Mouse (Mus musculus) kidney, postnatal 0 days (tissue): ENCODE measurements at regions not wholly inside any gene's neighbourhood (a gene's known extent, or its start where the extent isn't known, plus 50 kb on each side); places are given as distances from the start of the nearest gene placed in this dataset.

Experiments used
- ATAC-seq: fragments of 200-750 bp; cut with Nextera tagmentation; replicated peaks from 2 replicates; pipeline ENCODE4 v1.8.0; 2017; ENCODE audit warnings: low read depth, moderate number of reproducible peaks, moderate TSS enrichment, moderate library complexity; ENCODE audit not compliant: low FRiP score
- DNase-seq: peaks from one replicate; pipeline ENCODE4 v3.0.0-alpha.2; 2016; ENCODE audit warnings: low spot score
- H3K27ac ChIP-seq: fragments of 300-500 bp; sonication (generic); 2 replicates; pipeline ENCODE4 v1.5.1; 2014; ENCODE audit warnings: mild to moderate bottlenecking
- H3K27me3 ChIP-seq: fragments of 300-500 bp; sonication (generic); 2 replicates; pipeline ENCODE4 v1.6.1; 2014; ENCODE audit warnings: low read length, mixed read lengths; ENCODE audit not compliant: insufficient read depth
- H3K36me3 ChIP-seq: fragments of 300-500 bp; sonication (generic); 2 replicates; pipeline ENCODE4 v1.6.1; 2014; ENCODE audit warnings: low read length, mixed read lengths; ENCODE audit not compliant: insufficient read depth
- H3K4me1 ChIP-seq: fragments of 300-500 bp; sonication (generic); replicated peaks from 2 replicates; pipeline ENCODE4 v1.6.1; 2014; ENCODE audit warnings: antibody characterized with exemption, low read length, mixed read lengths; ENCODE audit not compliant: insufficient read depth
- H3K4me2 ChIP-seq: fragments of 300-500 bp; sonication (generic); 2 replicates; pipeline ENCODE4 v1.6.1; 2014; ENCODE audit warnings: mild to moderate bottlenecking, low read length, moderate library complexity, mixed read lengths
- H3K4me3 ChIP-seq: fragments of 300-500 bp; sonication (generic); replicated peaks from 2 replicates; pipeline ENCODE4 v1.5.1; 2014; ENCODE audit warnings: low read depth, low read length
- H3K9ac ChIP-seq: fragments of 300-500 bp; sonication (generic); 2 replicates; pipeline ENCODE4 v1.6.1; 2014; ENCODE audit warnings: low read depth, low read length
- H3K9me3 ChIP-seq: fragments of 300-500 bp; sonication (generic); replicated peaks from 2 replicates; pipeline ENCODE4 v1.6.1; 2016; ENCODE audit warnings: low read length, inconsistent platforms, mixed read lengths
- CTCF ChIP-seq: IDR thresholded peaks from 2 replicates; pipeline ENCODE4 v1.5.1; 2016; ENCODE audit warnings: antibody characterized with exemption, low read depth, mild to moderate bottlenecking, moderate library complexity
- WGBS: fragments of 180-500 bp; shearing (Covaris S2); extraction: QIAGEN DNeasy Blood & Tissue Kit; methylation state at CpG from one replicate; pipeline ENCODE4 v1.1.7; 2014; 5-methylcytosine and 5-hydroxymethylcytosine counted together

DNA sequence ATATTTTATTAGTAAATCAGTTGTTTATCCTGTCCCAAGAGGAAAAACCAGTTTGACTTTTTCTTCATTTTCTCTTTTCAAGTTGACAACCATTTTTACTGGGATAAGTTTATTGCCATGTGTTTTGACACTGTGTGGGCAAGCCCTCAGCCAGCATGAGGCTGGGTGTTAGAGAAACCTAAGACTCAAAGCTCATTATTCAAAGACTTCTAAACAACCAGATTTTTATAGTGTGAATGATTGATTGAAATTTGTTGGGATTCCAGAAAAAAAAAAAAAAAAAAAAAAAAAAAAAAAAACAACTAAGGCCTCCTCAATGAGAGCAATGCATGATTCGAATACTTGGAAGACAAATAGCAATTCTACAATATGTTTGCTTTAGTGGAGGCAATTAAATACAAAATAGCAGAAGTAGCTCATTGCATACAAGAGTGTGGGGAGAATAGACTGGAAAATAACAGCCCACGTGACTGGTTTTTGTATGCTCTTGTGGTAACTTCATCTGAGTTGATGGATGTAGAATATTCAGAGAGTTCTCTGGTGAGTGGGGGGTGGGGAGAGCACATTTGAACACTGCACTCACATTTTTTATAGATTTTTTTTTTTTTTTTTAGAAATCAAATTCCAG is 70.9 kb upstream of the Btg1 start:
- H3K4me2 ChIP-seq: no peak overlapping the region
- no peak overlapping the region for H3K4me3 ChIP-seq
- H3K27ac ChIP-seq: no peak overlapping the region
- DNase-seq: peak; percentile 84
- no peaks in the 10 kb centered on the region for H3K27me3 ChIP-seq
- no peak overlapping the region for H3K9ac ChIP-seq
- no peaks in the 10 kb centered on the region for H3K36me3 ChIP-seq
- WGBS: 32% methylated on average over 2 of the region's 2 CpGs
- H3K4me1 ChIP-seq: no peaks in the 10 kb centered on the region; the same call in 1 of the 2 replicates
- no peak for TF ChIP-seq CTCF
- H3K9me3 ChIP-seq: no peaks in the 10 kb centered on the region
- ATAC-seq: no peak

DNA sequence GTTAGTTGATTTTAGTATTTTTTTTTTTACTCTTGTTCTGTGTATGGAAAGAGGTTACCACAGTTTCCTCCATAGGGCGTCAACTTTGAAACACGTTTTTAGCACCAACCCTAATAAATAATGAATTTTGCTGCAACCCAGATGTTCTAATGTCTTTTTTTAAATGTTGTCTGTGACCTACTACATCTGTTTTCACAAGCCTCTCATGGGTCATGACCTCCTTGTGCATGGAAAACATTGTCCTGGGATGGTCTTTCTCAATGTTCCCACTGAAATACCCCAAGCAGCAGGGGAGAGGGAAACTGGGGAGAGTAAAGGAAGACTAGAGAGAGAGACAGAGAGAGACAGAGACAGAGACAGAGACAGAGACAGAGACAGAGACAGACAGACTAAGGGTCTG is 67.2 kb upstream of the Btg1 start:
- WGBS: 46% methylated on average over 2 of the region's 2 CpGs
- H3K27me3 ChIP-seq: no peaks in the 10 kb centered on the region
- no peak for TF ChIP-seq CTCF
- no peak overlapping the region for H3K4me2 ChIP-seq
- no peak overlapping the region for H3K27ac ChIP-seq
- peak; percentile 45 for DNase-seq
- H3K9me3 ChIP-seq: no peaks in the 10 kb centered on the region
- no peaks in the 10 kb centered on the region; the same call in 1 of the 2 replicates for H3K4me1 ChIP-seq
- no peak for ATAC-seq
- H3K9ac ChIP-seq: no peak overlapping the region
- no peak overlapping the region for H3K4me3 ChIP-seq
- no peaks in the 10 kb centered on the region for H3K36me3 ChIP-seq

DNA sequence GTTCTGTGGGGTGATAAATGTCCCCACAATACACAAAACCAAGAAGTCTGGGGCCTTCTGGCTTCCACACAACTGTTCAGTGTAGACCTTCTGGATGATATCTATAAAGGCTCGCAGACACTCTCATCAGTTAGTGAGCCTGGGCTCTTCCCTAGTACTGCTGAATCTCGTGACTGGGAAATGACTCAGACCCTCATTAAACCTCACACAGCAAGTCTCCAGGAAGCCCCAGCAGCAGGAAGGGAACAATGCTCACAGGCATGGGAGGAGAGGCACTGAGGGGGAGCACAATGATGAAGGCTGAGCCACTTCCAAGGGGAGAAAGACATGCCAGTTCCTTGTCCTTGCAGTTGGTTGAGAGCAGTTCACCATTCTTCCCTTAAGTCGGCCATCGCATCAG is 66.5 kb upstream of the Btg1 start:
- no peaks in the 10 kb centered on the region; the same call in 1 of the 2 replicates for H3K4me1 ChIP-seq
- DNase-seq (no peak), ATAC-seq (no peak)
- no peaks in the 10 kb centered on the region for H3K36me3 ChIP-seq
- H3K9ac ChIP-seq: no peak overlapping the region
- H3K27ac ChIP-seq: no peak overlapping the region
- 63% methylated on average over 4 of the region's 4 CpGs for WGBS
- no peak for TF ChIP-seq CTCF
- no peaks in the 10 kb centered on the region for H3K27me3 ChIP-seq
- no peaks in the 10 kb centered on the region for H3K9me3 ChIP-seq
- H3K4me2 ChIP-seq: no peak overlapping the region
- no peak overlapping the region for H3K4me3 ChIP-seq

DNA sequence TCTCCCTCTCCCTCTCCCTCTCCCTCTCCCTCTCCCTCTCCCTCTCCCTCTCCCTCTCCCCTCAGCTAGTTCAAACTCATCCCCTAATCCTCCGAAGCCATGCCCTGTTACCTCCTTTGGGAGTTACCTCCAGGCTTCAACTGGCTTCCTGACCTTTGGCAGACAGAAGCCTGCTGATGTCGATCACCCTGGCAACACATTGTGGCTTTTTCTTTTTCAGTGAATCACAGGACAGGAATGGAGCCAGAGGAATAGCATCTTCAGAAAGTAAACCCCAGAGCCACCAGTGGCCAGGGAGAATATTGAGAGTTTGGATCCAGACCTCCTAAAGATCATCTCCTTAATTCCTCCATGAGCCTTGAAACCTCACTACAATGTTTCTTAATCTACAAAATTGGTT is 59.5 kb upstream of the Btg1 start:
- ATAC-seq: no peak
- H3K27me3 ChIP-seq: no peaks in the 10 kb centered on the region
- no peaks in the 10 kb centered on the region for H3K36me3 ChIP-seq
- 39% methylated on average over 2 of the region's 2 CpGs for WGBS
- H3K4me2 ChIP-seq: no peak overlapping the region
- TF ChIP-seq CTCF: no peak
- H3K4me1 ChIP-seq: no peaks in the 10 kb centered on the region
- H3K27ac ChIP-seq: no peak overlapping the region
- no peak for DNase-seq
- H3K4me3 ChIP-seq: no peak overlapping the region
- H3K9ac ChIP-seq: no peak overlapping the region
- H3K9me3 ChIP-seq: no peaks in the 10 kb centered on the region

DNA sequence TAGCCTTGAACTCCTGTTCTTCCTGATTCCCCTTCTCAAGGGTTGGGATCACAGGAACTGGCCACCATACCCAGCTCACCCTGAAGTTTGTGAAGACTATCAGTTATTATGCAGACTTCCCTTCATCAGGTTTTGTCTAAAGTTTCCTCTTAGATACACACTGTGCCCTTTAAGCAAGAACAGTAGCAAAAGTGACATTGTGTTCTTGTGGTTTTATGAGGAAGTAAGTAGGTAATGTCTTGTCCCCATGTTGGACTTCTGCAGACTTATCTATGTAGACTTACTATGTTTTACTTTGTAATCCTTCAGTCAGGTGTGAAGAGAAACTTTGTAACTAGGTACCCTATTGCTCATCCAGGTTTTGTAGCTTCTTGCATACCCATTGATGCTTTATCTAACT is 51.5 kb upstream of the Btg1 start:
- H3K27me3 ChIP-seq: no peaks in the 10 kb centered on the region
- no peak for DNase-seq
- no peaks in the 10 kb centered on the region; the same call in 1 of the 2 replicates for H3K9me3 ChIP-seq
- no peaks in the 10 kb centered on the region for H3K4me1 ChIP-seq
- H3K9ac ChIP-seq: no peak overlapping the region
- no peak overlapping the region for H3K4me3 ChIP-seq
- H3K27ac ChIP-seq: no peak overlapping the region
- no peaks in the 10 kb centered on the region for H3K36me3 ChIP-seq
- no peak for ATAC-seq
- H3K4me2 ChIP-seq: no peak overlapping the region
- no peak for TF ChIP-seq CTCF
